Mouse (Mus musculus): ENCODE results near the gene Jph2.

GRCm38 (mm10) chr2:163348677-163349076, 49.1 kb downstream of the Jph2 start:
- TF ChIP-seq CTCF (conservative IDR thresholded peaks at IDR 0.05; ENCODE audit: low read length) = no peak
- no peak for TF ChIP-seq NANOG (IDR thresholded peaks at IDR 0.05; ENCODE audit: borderline replicate concordance, low read length)
- no peak for TF ChIP-seq POU5F1 (IDR thresholded peaks at IDR 0.05; ENCODE audit: borderline replicate concordance, low read length)
